Mouse (Mus musculus): ENCODE results near the gene Adamts2. TPM values are rescaled to one million over a fixed set of nuclear protein-coding genes. Genes with fewer than 3 reads are reported as not detected.
A peak's percentile ranks its signal among the peaks of the same experiment; 100 is the strongest.

Adamts2 gene
- polyA plus RNA-seq, 1 experiment = 0.73 TPM

GRCm38 (mm10) chr11:50670881-50671280 is 69.0 kb downstream of the Adamts2 start:
- Histone ChIP-seq H3K27me3 (ENCODE audit: control insufficient read depth, insufficient read depth, low read length, poor library complexity, severe bottlenecking) (no peaks in the 10 kb centered on the region), H3K9me3 (replicated peaks; ENCODE audit: control insufficient read depth, insufficient read depth, low read length, poor library complexity, severe bottlenecking) (no peaks in the 10 kb centered on the region), H3K4me3 (ENCODE audit: low read depth, low read length) (no peak overlapping the region), H3K4me1 (ENCODE audit: control insufficient read depth, insufficient read depth, low read length) (no peaks in the 10 kb centered on the region), H3K36me3 (ENCODE audit: control insufficient read depth, insufficient read depth, low read length, poor library complexity, severe bottlenecking) (no peaks in the 10 kb centered on the region), H3K27ac (ENCODE audit: insufficient read depth, low read length) (no peak overlapping the region), H3K9ac (ENCODE audit: low read depth, poor library complexity, severe bottlenecking) (no peak overlapping the region)
- no peak for TF ChIP-seq EP300 (IDR thresholded peaks at IDR 0.05; ENCODE audit: insufficient read depth, low read depth, low read length)
- TF ChIP-seq POLR2A (IDR thresholded peaks at IDR 0.05; ENCODE audit: insufficient read depth, low read length) = no peak
- no peak for TF ChIP-seq CTCF (IDR thresholded peaks at IDR 0.05; ENCODE audit: low read depth, low read length)

GRCm38 (mm10) chr11:50671376-50671775 is 69.5 kb downstream of the Adamts2 start:
- Histone ChIP-seq H3K9me3 (replicated peaks; ENCODE audit: control insufficient read depth, insufficient read depth, low read length, poor library complexity, severe bottlenecking) (no peaks in the 10 kb centered on the region), H3K36me3 (ENCODE audit: control insufficient read depth, insufficient read depth, low read length, poor library complexity, severe bottlenecking) (no peaks in the 10 kb centered on the region), H3K4me1 (ENCODE audit: control insufficient read depth, insufficient read depth, low read length) (no peaks in the 10 kb centered on the region), H3K4me3 (ENCODE audit: low read depth, low read length) (no peak overlapping the region), H3K9ac (ENCODE audit: low read depth, poor library complexity, severe bottlenecking) (no peak overlapping the region), H3K27me3 (ENCODE audit: control insufficient read depth, insufficient read depth, low read length, poor library complexity, severe bottlenecking) (no peaks in the 10 kb centered on the region), H3K27ac (ENCODE audit: insufficient read depth, low read length) (no peak overlapping the region)
- TF ChIP-seq CTCF (IDR thresholded peaks at IDR 0.05; ENCODE audit: low read depth, low read length) (no peak), EP300 (IDR thresholded peaks at IDR 0.05; ENCODE audit: insufficient read depth, low read depth, low read length) (no peak), POLR2A (IDR thresholded peaks at IDR 0.05; ENCODE audit: insufficient read depth, low read length) (no peak)

GRCm38 (mm10) chr11:50671820-50672310 is 70.0 kb downstream of the Adamts2 start:
- H3K36me3 ChIP-seq (ENCODE audit: control insufficient read depth, insufficient read depth, low read length, poor library complexity, severe bottlenecking) = no peaks in the 10 kb centered on the region
- H3K4me1 ChIP-seq (ENCODE audit: control insufficient read depth, insufficient read depth, low read length) = no peaks in the 10 kb centered on the region
- no peaks in the 10 kb centered on the region for H3K9me3 ChIP-seq (replicated peaks; ENCODE audit: control insufficient read depth, insufficient read depth, low read length, poor library complexity, severe bottlenecking)
- no peak overlapping the region for H3K27ac ChIP-seq (ENCODE audit: insufficient read depth, low read length)
- H3K9ac ChIP-seq (ENCODE audit: low read depth, poor library complexity, severe bottlenecking) = no peak overlapping the region
- H3K27me3 ChIP-seq (ENCODE audit: control insufficient read depth, insufficient read depth, low read length, poor library complexity, severe bottlenecking) = no peaks in the 10 kb centered on the region
- no peak overlapping the region for H3K4me3 ChIP-seq (ENCODE audit: low read depth, low read length)
- TF ChIP-seq CTCF (IDR thresholded peaks at IDR 0.05; ENCODE audit: low read depth, low read length) = no peak
- TF ChIP-seq EP300 (IDR thresholded peaks at IDR 0.05; ENCODE audit: insufficient read depth, low read depth, low read length) = no peak
- TF ChIP-seq POLR2A (IDR thresholded peaks at IDR 0.05; ENCODE audit: insufficient read depth, low read length) = no peak

DNA sequence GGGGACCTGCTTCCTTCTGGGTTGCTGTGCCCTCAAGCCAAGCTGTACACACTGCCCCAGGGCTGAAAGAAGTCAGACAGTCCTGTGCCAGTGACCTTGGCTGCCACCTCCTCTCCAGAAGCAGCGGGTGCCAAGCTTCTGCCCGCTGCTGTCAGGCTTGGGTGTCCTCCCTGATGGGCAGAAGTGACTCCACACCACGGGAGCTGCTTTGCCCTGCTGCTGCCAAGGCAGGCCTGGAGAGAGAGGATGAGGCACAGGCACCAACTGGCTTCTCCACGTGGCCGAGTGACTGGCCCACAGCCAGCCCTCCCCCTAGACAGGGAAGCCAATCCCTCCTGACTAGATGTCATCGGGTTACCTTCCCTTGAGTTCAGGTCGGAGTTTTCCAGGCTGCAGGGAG is 71.0 kb downstream of the Adamts2 start:
- Histone ChIP-seq H3K27me3 (ENCODE audit: control insufficient read depth, insufficient read depth, low read length, poor library complexity, severe bottlenecking) (no peaks in the 10 kb centered on the region), H3K27ac (ENCODE audit: insufficient read depth, low read length) (no peak overlapping the region), H3K9me3 (replicated peaks; ENCODE audit: control insufficient read depth, insufficient read depth, low read length, poor library complexity, severe bottlenecking) (no peaks in the 10 kb centered on the region), H3K36me3 (ENCODE audit: control insufficient read depth, insufficient read depth, low read length, poor library complexity, severe bottlenecking) (no peaks in the 10 kb centered on the region), H3K9ac (ENCODE audit: low read depth, poor library complexity, severe bottlenecking) (no peak overlapping the region), H3K4me1 (ENCODE audit: control insufficient read depth, insufficient read depth, low read length) (no peaks in the 10 kb centered on the region), H3K4me3 (ENCODE audit: low read depth, low read length) (no peak overlapping the region)
- TF ChIP-seq POLR2A (IDR thresholded peaks at IDR 0.05; ENCODE audit: insufficient read depth, low read length) (no peak), EP300 (IDR thresholded peaks at IDR 0.05; ENCODE audit: insufficient read depth, low read depth, low read length) (no peak), CTCF (IDR thresholded peaks at IDR 0.05; ENCODE audit: low read depth, low read length) (no peak)

DNA sequence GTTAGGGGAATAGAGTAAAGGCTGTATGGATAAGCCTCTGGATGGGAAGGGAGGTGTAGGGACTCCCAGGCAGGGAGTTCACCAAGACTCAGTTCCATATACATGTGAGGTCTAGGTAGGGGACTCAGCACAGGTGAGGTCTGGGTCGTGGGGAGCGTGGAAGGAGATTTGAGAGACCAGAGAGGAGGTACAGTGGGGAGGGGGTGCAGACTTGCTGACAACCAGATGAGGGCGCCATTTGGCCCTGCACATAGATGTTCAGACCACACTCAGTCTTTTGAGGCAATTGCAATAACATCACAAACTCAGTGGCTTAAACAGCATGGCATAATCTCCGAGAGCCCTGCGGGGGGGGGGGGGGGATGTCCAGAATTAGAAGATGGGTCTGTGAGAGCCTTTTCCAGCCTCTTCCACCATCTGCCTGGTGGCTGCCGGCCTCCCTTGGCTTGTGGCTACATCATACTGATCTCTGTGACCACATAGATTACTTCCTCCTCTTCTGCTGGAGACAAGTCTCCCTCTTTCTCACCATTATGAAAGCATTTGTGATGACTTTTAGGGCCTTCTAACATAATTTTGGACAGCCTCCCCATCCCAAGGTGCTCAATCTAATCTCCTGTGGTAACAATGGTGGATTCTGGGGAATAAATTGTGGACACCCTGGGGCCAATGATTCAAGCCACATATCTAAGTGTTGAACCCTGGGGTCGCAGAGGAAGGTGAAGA is 71.8 kb downstream of the Adamts2 start:
- Histone ChIP-seq H3K4me3 (ENCODE audit: low read depth, low read length) (no peak overlapping the region), H3K9ac (ENCODE audit: low read depth, poor library complexity, severe bottlenecking) (no peak overlapping the region), H3K4me1 (ENCODE audit: control insufficient read depth, insufficient read depth, low read length) (no peaks in the 10 kb centered on the region), H3K27me3 (ENCODE audit: control insufficient read depth, insufficient read depth, low read length, poor library complexity, severe bottlenecking) (no peaks in the 10 kb centered on the region), H3K27ac (ENCODE audit: insufficient read depth, low read length) (no peak overlapping the region), H3K9me3 (replicated peaks; ENCODE audit: control insufficient read depth, insufficient read depth, low read length, poor library complexity, severe bottlenecking) (no peaks in the 10 kb centered on the region), H3K36me3 (ENCODE audit: control insufficient read depth, insufficient read depth, low read length, poor library complexity, severe bottlenecking) (no peaks in the 10 kb centered on the region)
- peak; percentile 59 for TF ChIP-seq CTCF (IDR thresholded peaks at IDR 0.05; ENCODE audit: low read depth, low read length)
- no peak for TF ChIP-seq EP300 (IDR thresholded peaks at IDR 0.05; ENCODE audit: insufficient read depth, low read depth, low read length)
- no peak for TF ChIP-seq POLR2A (IDR thresholded peaks at IDR 0.05; ENCODE audit: insufficient read depth, low read length)

GRCm38 (mm10) chr11:50674390-50674789 is 72.5 kb downstream of the Adamts2 start:
- no peak overlapping the region for H3K4me3 ChIP-seq (ENCODE audit: low read depth, low read length)
- no peaks in the 10 kb centered on the region for H3K36me3 ChIP-seq (ENCODE audit: control insufficient read depth, insufficient read depth, low read length, poor library complexity, severe bottlenecking)
- H3K27ac ChIP-seq (ENCODE audit: insufficient read depth, low read length) = no peak overlapping the region
- H3K9ac ChIP-seq (ENCODE audit: low read depth, poor library complexity, severe bottlenecking) = no peak overlapping the region
- H3K27me3 ChIP-seq (ENCODE audit: control insufficient read depth, insufficient read depth, low read length, poor library complexity, severe bottlenecking) = no peaks in the 10 kb centered on the region
- no peaks in the 10 kb centered on the region for H3K4me1 ChIP-seq (ENCODE audit: control insufficient read depth, insufficient read depth, low read length)
- no peaks in the 10 kb centered on the region for H3K9me3 ChIP-seq (replicated peaks; ENCODE audit: control insufficient read depth, insufficient read depth, low read length, poor library complexity, severe bottlenecking)
- TF ChIP-seq POLR2A (IDR thresholded peaks at IDR 0.05; ENCODE audit: insufficient read depth, low read length) (no peak), CTCF (IDR thresholded peaks at IDR 0.05; ENCODE audit: low read depth, low read length) (no peak), EP300 (IDR thresholded peaks at IDR 0.05; ENCODE audit: insufficient read depth, low read depth, low read length) (no peak)
